Mouse (Mus musculus) brown adipose tissue, adult 24 weeks (tissue): ENCODE measurements around the gene Il9r. TPM values are rescaled to one million over a fixed set of nuclear protein-coding genes. Genes with fewer than 3 reads are reported as not detected.

Experiments used
- H3K27ac ChIP-seq: fragments of 200-500 bp; replicated peaks from 2 replicates; pipeline ENCODE4 v1.5.1; 2012; ENCODE audit warnings: low read depth, mild to moderate bottlenecking, low read length
- H3K4me1 ChIP-seq: fragments of 200-500 bp; 2 replicates; pipeline ENCODE4 v1.6.1; 2012; ENCODE audit warnings: low read length, mixed read lengths; ENCODE audit not compliant: control insufficient read depth, insufficient read depth, insufficient read length
- H3K4me3 ChIP-seq: fragments of 200-500 bp; 2 replicates; pipeline ENCODE4 v1.5.1; 2012; ENCODE audit warnings: low read depth, mild to moderate bottlenecking, low read length, moderate library complexity; ENCODE audit not compliant: insufficient read depth
- polyA plus RNA-seq: library from polyadenylated mRNA; stranded (reverse); fragments of >200 nt; gene quantifications from 2 replicates; pipeline ENCODE4 v1.2.4, GENCODE M21; 2012; ENCODE audit not compliant: missing spikeins, insufficient read depth, insufficient read length

Gene Il9r
- polyA plus RNA-seq, 1 experiment: not detected

- Histone ChIP-seq H3K4me3 (no peak overlapping the region), H3K4me1 (no peaks in the 10 kb centered on the region), H3K27ac (no peak overlapping the region)
Observed at GRCm38 (mm10) chr11:32139528-32139961, 60.5 kb downstream of the Il9r start.

- no peaks in the 10 kb centered on the region for H3K4me1 ChIP-seq
- no peak overlapping the region for H3K4me3 ChIP-seq
- no peak overlapping the region for H3K27ac ChIP-seq
Observed at GRCm38 (mm10) chr11:32138614-32138964, 61.5 kb downstream of the Il9r start.

- Histone ChIP-seq H3K4me3 (no peak overlapping the region), H3K27ac (no peak overlapping the region), H3K4me1 (no peaks in the 10 kb centered on the region)
Observed at GRCm38 (mm10) chr11:32137719-32138613, 62.1 kb downstream of the Il9r start.

Other genes starting within 250 kb of the Il9r start
- not detected in 2 replicates for gene 4930524B15Rik, start 234.7 kb downstream of the Il9r start, polyA plus RNA-seq
- gene Nsg2, start 199.8 kb downstream of the Il9r start, polyA plus RNA-seq: not detected in 2 replicates
- 14.6 and 22.6 TPM in 2 replicates for gene Snrnp25, start 5.1 kb upstream of the Il9r start, polyA plus RNA-seq
- gene Rhbdf1, start 22.0 kb upstream of the Il9r start, polyA plus RNA-seq: 8.9 and 11.6 TPM in 2 replicates
- gene Mpg, start 26.2 kb upstream of the Il9r start, polyA plus RNA-seq: 7.6 and 9.3 TPM in 2 replicates
- gene Nprl3, start 67.4 kb upstream of the Il9r start, polyA plus RNA-seq: 18.2 and 19.3 TPM in 2 replicates
- gene Hba-x, start 76.1 kb upstream of the Il9r start, polyA plus RNA-seq: not detected in 2 replicates
- 66.6 and 483 TPM in 2 replicates for gene Hba-a1, start 83.2 kb upstream of the Il9r start, polyA plus RNA-seq
- not detected in 2 replicates for gene Hbq1b, start 86.7 kb upstream of the Il9r start, polyA plus RNA-seq
- gene Hba-a2, start 96.2 kb upstream of the Il9r start, polyA plus RNA-seq: 532 and 3,024 TPM in 2 replicates
- gene Hbq1a, start 99.8 kb upstream of the Il9r start, polyA plus RNA-seq: not detected in 2 replicates
- 3.4 and 5.6 TPM in 2 replicates for gene Sh3pxd2b, start 147.5 kb upstream of the Il9r start, polyA plus RNA-seq